Mouse (Mus musculus): ENCODE results near the gene Foxp1.

- TF ChIP-seq CTCF (IDR thresholded peaks at IDR 0.05; ENCODE audit: borderline replicate concordance, extremely low read depth, insufficient read depth, insufficient read length) (no peak), POLR2A (IDR thresholded peaks at IDR 0.05; ENCODE audit: borderline replicate concordance, extremely low read depth, insufficient read depth, insufficient read length, poor library complexity, severe bottlenecking) (no peak)
Observed at GRCm38 (mm10) chr6:99001637-99002036, 520.9 kb downstream of the Foxp1 start.

Data from brain, embryonic 14.5 days (tissue).